Mouse (Mus musculus) MEL (cell line): ENCODE results near the gene Sez6. TPM values are rescaled to one million over a fixed set of nuclear protein-coding genes. Genes with fewer than 3 reads are reported as not detected.

ENCODE experiments used
- DNase-seq: peaks from one replicate; pipeline ENCODE4 v3.0.0; 2011; ENCODE audit warnings: low read depth, low spot score
- H3K27ac ChIP-seq: 2 replicates; pipeline ENCODE4 v1.5.1; 2012; ENCODE audit warnings: low read depth, mild to moderate bottlenecking, control low read depth, low read length, moderate library complexity; ENCODE audit not compliant: control insufficient read depth
- H3K27me3 ChIP-seq, 2 experiments: fragments of 150-350 bp in 1 of 2; sonication (generic) in 1 of 2; 2 replicates each; pipeline ENCODE4 v1.6.1; 2012; ENCODE audit warnings: low read length in 2 of 2, mild to moderate bottlenecking in 2 of 2, improper control_type of control experiment in 1 of 2, moderate library complexity in 1 of 2; ENCODE audit not compliant: insufficient read depth in 2 of 2, control insufficient read depth in 1 of 2
- H3K36me3 ChIP-seq, 2 experiments: 2 replicates each; pipeline ENCODE4 v1.6.1; 2012 to 2014; ENCODE audit warnings: low read length in 2 of 2, improper control_type of control experiment in 1 of 2, inconsistent platforms in 1 of 2, mild to moderate bottlenecking in 1 of 2; ENCODE audit not compliant: insufficient read depth in 2 of 2, control insufficient read depth in 1 of 2
- H3K4me1 ChIP-seq, 2 experiments: fragments of 150-350 bp in 1 of 2; sonication (generic) in 1 of 2; 2 replicates each; pipeline ENCODE4 v1.6.1; 2012; ENCODE audit warnings: low read length in 2 of 2, improper control_type of control experiment in 1 of 2, mild to moderate bottlenecking in 1 of 2; ENCODE audit not compliant: insufficient read depth in 2 of 2, control insufficient read depth in 1 of 2
- H3K4me3 ChIP-seq, 2 experiments: fragments of 150-350 bp in 1 of 2; sonication (generic) in 1 of 2; 2 replicates each; pipeline ENCODE4 v1.5.1; 2012; ENCODE audit warnings: low read depth in 2 of 2, low read length in 2 of 2, mild to moderate bottlenecking in 2 of 2, moderate library complexity in 2 of 2, control low read depth in 1 of 2, improper control_type of control experiment in 1 of 2; ENCODE audit not compliant: control insufficient read depth in 1 of 2, insufficient read depth in 1 of 2
- H3K79me2 ChIP-seq: 2 replicates; pipeline ENCODE4 v1.6.1; 2012; ENCODE audit warnings: mild to moderate bottlenecking, low read length, moderate library complexity; ENCODE audit not compliant: control insufficient read depth, poor library complexity, insufficient read depth
- H3K9ac ChIP-seq: 2 replicates; pipeline ENCODE4 v1.6.1; 2012; ENCODE audit warnings: low read depth, mild to moderate bottlenecking, control low read depth, low read length, moderate library complexity; ENCODE audit not compliant: control insufficient read depth, poor library complexity, severe bottlenecking
- H3K9me3 ChIP-seq: fragments of 150-350 bp; sonication (generic); replicated peaks from 2 replicates; pipeline ENCODE4 v1.6.1; 2012; ENCODE audit warnings: mild to moderate bottlenecking, low read length, improper control_type of control experiment, moderate library complexity; ENCODE audit not compliant: insufficient read depth
- BHLHE40 ChIP-seq: IDR thresholded peaks from 2 replicates; pipeline ENCODE4 v1.6.1; 2012; ENCODE audit warnings: low read depth, mild to moderate bottlenecking, inconsistent platforms, low read length, improper control_type of control experiment, borderline replicate concordance
- ELF1 ChIP-seq: IDR thresholded peaks from 2 replicates; pipeline ENCODE4 v1.6.1; 2014; ENCODE audit warnings: low read depth, mild to moderate bottlenecking, inconsistent platforms, low read length, improper control_type of control experiment, moderate library complexity
- EP300 ChIP-seq, 2 experiments: IDR thresholded peaks; 2 replicates each; pipeline ENCODE4 v1.6.1; 2011; ENCODE audit warnings: improper control_type of control experiment in 2 of 2, low read length in 2 of 2, low read depth in 1 of 2, mild to moderate bottlenecking in 1 of 2
- GABPA ChIP-seq: IDR thresholded peaks from 2 replicates; pipeline ENCODE4 v1.6.1; 2012; ENCODE audit warnings: low read depth, mild to moderate bottlenecking, inconsistent platforms, low read length, improper control_type of control experiment, moderate library complexity
- HCFC1 ChIP-seq: IDR thresholded peaks from 2 replicates; pipeline ENCODE4 v1.6.1; 2012; ENCODE audit warnings: low read depth, mild to moderate bottlenecking, inconsistent platforms, low read length, improper control_type of control experiment, moderate library complexity
- JUND ChIP-seq: IDR thresholded peaks from 2 replicates; pipeline ENCODE4 v1.6.1; 2011; ENCODE audit warnings: low read depth, mild to moderate bottlenecking, improper control_type of control experiment, low read length
- KAT2A ChIP-seq: conservative IDR thresholded peaks from 2 replicates; pipeline ENCODE4 v1.6.1; 2012; ENCODE audit warnings: low read depth, low read length, improper control_type of control experiment, inconsistent platforms
- MAX ChIP-seq: IDR thresholded peaks from 2 replicates; pipeline ENCODE4 v1.6.1; 2011; ENCODE audit warnings: low read length, improper control_type of control experiment
- MEF2A ChIP-seq: IDR thresholded peaks from 2 replicates; pipeline ENCODE4 v1.6.1; 2014; ENCODE audit warnings: low read depth, mild to moderate bottlenecking, inconsistent platforms, low read length, improper control_type of control experiment; ENCODE audit not compliant: poor library complexity, insufficient replicate concordance, severe bottlenecking; ENCODE audit errors: extremely low read depth
- MXI1 ChIP-seq: IDR thresholded peaks from 2 replicates; pipeline ENCODE4 v1.6.1; 2011; ENCODE audit warnings: mild to moderate bottlenecking, low read depth, low read length, improper control_type of control experiment
- MYB ChIP-seq: IDR thresholded peaks from 2 replicates; pipeline ENCODE4 v1.6.1; 2011; ENCODE audit warnings: mild to moderate bottlenecking, low read depth, low read length, improper control_type of control experiment
- MYC ChIP-seq: IDR thresholded peaks from 2 replicates; pipeline ENCODE4 v1.6.1; 2011; ENCODE audit warnings: low read depth, mild to moderate bottlenecking, low read length, improper control_type of control experiment, moderate library complexity
- NELFE ChIP-seq: IDR thresholded peaks from 2 replicates; pipeline ENCODE4 v1.6.1; 2011; ENCODE audit warnings: low read depth, low read length, improper control_type of control experiment
- POLR2A ChIP-seq, 2 experiments: IDR thresholded peaks; 2 replicates each; pipeline ENCODE4 v1.6.1; 2011 to 2012; ENCODE audit warnings: low read length in 2 of 2, mild to moderate bottlenecking in 2 of 2, control low read depth in 1 of 2, improper control_type of control experiment in 1 of 2, low read depth in 1 of 2, moderate library complexity in 1 of 2; ENCODE audit not compliant: control insufficient read depth in 1 of 2, insufficient read depth in 1 of 2, poor library complexity in 1 of 2
- POLR2AphosphoS2 ChIP-seq: IDR thresholded peaks from 2 replicates; pipeline ENCODE4 v1.6.1; 2011; ENCODE audit warnings: low read length, improper control_type of control experiment
- RAD21 ChIP-seq: IDR thresholded peaks from 2 replicates; pipeline ENCODE4 v1.6.1; 2011; ENCODE audit warnings: mild to moderate bottlenecking, low read depth, low read length, improper control_type of control experiment
- RCOR1 ChIP-seq: IDR thresholded peaks from 2 replicates; pipeline ENCODE4 v1.6.1; 2012; ENCODE audit warnings: low read depth, mild to moderate bottlenecking, inconsistent platforms, low read length, improper control_type of control experiment
- SIN3A ChIP-seq: IDR thresholded peaks from 2 replicates; pipeline ENCODE4 v1.6.1; 2012; ENCODE audit warnings: low read length, improper control_type of control experiment, inconsistent platforms
- SMC3 ChIP-seq: IDR thresholded peaks from 2 replicates; pipeline ENCODE4 v1.6.1; 2011; ENCODE audit warnings: low read depth, low read length, improper control_type of control experiment
- TAL1 ChIP-seq: IDR thresholded peaks from 2 replicates; pipeline ENCODE4 v1.6.1; 2012; ENCODE audit warnings: mild to moderate bottlenecking, inconsistent platforms, low read length, moderate library complexity, mixed read lengths
- TCF12 ChIP-seq: IDR thresholded peaks from 2 replicates; pipeline ENCODE4 v1.6.1; 2014; ENCODE audit warnings: low read depth, mild to moderate bottlenecking, inconsistent platforms, low read length, improper control_type of control experiment, moderate library complexity
- UBTF ChIP-seq: IDR thresholded peaks from 2 replicates; pipeline ENCODE4 v1.6.1; 2012; ENCODE audit warnings: low read depth, mild to moderate bottlenecking, inconsistent platforms, low read length, improper control_type of control experiment, moderate library complexity, borderline replicate concordance; ENCODE audit not compliant: insufficient read depth
- ZC3H11A ChIP-seq: IDR thresholded peaks from 2 replicates; pipeline ENCODE4 v1.6.1; 2012; ENCODE audit warnings: low read depth, mild to moderate bottlenecking, inconsistent platforms, low read length, improper control_type of control experiment
- ZKSCAN1 ChIP-seq: IDR thresholded peaks from 2 replicates; pipeline ENCODE4 v1.6.1; 2012; ENCODE audit warnings: low read depth, mild to moderate bottlenecking, inconsistent platforms, low read length, improper control_type of control experiment, moderate library complexity
- ZMIZ1 ChIP-seq: IDR thresholded peaks from 2 replicates; pipeline ENCODE4 v1.6.1; 2012; ENCODE audit warnings: low read depth, mild to moderate bottlenecking, inconsistent platforms, low read length, improper control_type of control experiment, moderate library complexity
- ZNF384 ChIP-seq: IDR thresholded peaks from 2 replicates; pipeline ENCODE4 v1.6.1; 2012; ENCODE audit warnings: low read depth, mild to moderate bottlenecking, inconsistent platforms, low read length, improper control_type of control experiment
- polyA plus RNA-seq, 2 experiments: library from polyadenylated mRNA; stranded (reverse) in 1 of 2; unstranded in 1 of 2; fragments of >175 nt in 1 of 2; fragments of >200 nt in 1 of 2; gene quantifications; 2 replicates each; pipeline versions ENCODE4 v1.2.1 to v1.2.4; 2012; ENCODE audit warnings: low replicate concordance in 2 of 2, low read depth in 1 of 2; ENCODE audit not compliant: insufficient read length in 2 of 2, insufficient read depth in 1 of 2, missing spikeins in 1 of 2
- total RNA-seq: library from RNA; depleted of rRNA; stranded (reverse); fragments of 300-350 nt; gene quantifications from 2 replicates; pipeline ENCODE4 v1.2.3, GENCODE M21; 2012

Gene Sez6
- total and polyA plus RNA-seq, 3 experiments, result 0.04 TPM; not detected in 2

GRCm38 (mm10) chr11:77914598-77915260, 15.9 kb upstream of the Sez6 start:
- DNase-seq, result no peak
- Histone ChIP-seq H3K4me3 (no peak overlapping the region), H3K9me3 (no peaks in the 10 kb centered on the region), H3K27ac (no peak overlapping the region), H3K79me2 (no peaks in the 10 kb centered on the region), H3K36me3 (no peaks in the 10 kb centered on the region), H3K27me3 (peaks cover 15 to 26% of the 10 kb centered on the region in 2 experiments), H3K9ac (no peak overlapping the region), H3K4me1 (no peaks in the 10 kb centered on the region)
- TF ChIP-seq MAX, result no peak
- no peak for TF ChIP-seq ZNF384
- TF ChIP-seq ZKSCAN1, result no peak
- no peak for TF ChIP-seq RCOR1
- no peak for TF ChIP-seq SMC3

- TF ChIP-seq MXI1 (no peak), NELFE (no peak), BHLHE40 (no peak), TCF12 (no peak), UBTF (no peak)
- Histone ChIP-seq H3K4me1 (no peaks in the 10 kb centered on the region), H3K9me3 (no peaks in the 10 kb centered on the region), H3K9ac (no peak overlapping the region), H3K79me2 (no peaks in the 10 kb centered on the region), H3K36me3 (no peaks in the 10 kb centered on the region), H3K4me3 (no peak overlapping the region), H3K27me3 (peaks cover 24 to 34% of the 10 kb centered on the region in 2 experiments), H3K27ac (no peak overlapping the region)
- DNase-seq, result no peak
Measured at GRCm38 (mm10) chr11:77916741-77917140, 13.9 kb upstream of the Sez6 start.

GRCm38 (mm10) chr11:77917166-77917565, 13.4 kb upstream of the Sez6 start:
- Histone ChIP-seq H3K9ac (no peak overlapping the region), H3K27me3 (peaks cover 29 to 32% of the 10 kb centered on the region in 2 experiments)
- TF ChIP-seq SIN3A (no peak), MEF2A (no peak), MYC (no peak), KAT2A (no peak), BHLHE40 (no peak), POLR2A (IDR thresholded peaks at IDR 0.05; ENCODE audit: control insufficient read depth in 1 of 2, insufficient read depth in 1 of 2, low read depth in 1 of 2, low read length in 2 of 2, poor library complexity in 1 of 2) (no peak), TCF12 (no peak), TAL1 (no peak), ZKSCAN1 (no peak), POLR2AphosphoS2 (no peak), JUND (no peak), GABPA (no peak), ZMIZ1 (no peak), HCFC1 (no peak), EP300 (IDR thresholded peaks at IDR 0.05; ENCODE audit: low read depth in 1 of 2, low read length in 2 of 2) (no peak), RAD21 (no peak), ZC3H11A (no peak), ELF1 (no peak), MYB (no peak), ZNF384 (no peak)

More at GRCm38 (mm10) chr11:77917166-77917565, 13.4 kb upstream of the Sez6 start:
- no peaks in the 10 kb centered on the region for H3K79me2 ChIP-seq
- no peak overlapping the region for H3K27ac ChIP-seq
- H3K4me3 ChIP-seq, result no peak overlapping the region
- H3K36me3 ChIP-seq, result no peaks in the 10 kb centered on the region
- DNase-seq, result no peak
- no peaks in the 10 kb centered on the region for H3K9me3 ChIP-seq
- no peaks in the 10 kb centered on the region for H3K4me1 ChIP-seq
